Mouse (Mus musculus) lung, postnatal 25 days (tissue): ENCODE measurements at regions not wholly inside any gene's neighbourhood (a gene's known extent, or its start where the extent isn't known, plus 50 kb on each side); places are given as distances from the start of the nearest gene placed in this dataset.

Source experiments
- DNase-seq: peaks from one replicate; pipeline ENCODE4 v3.0.0; 2022; ENCODE audit warnings: low spot score

DNA sequence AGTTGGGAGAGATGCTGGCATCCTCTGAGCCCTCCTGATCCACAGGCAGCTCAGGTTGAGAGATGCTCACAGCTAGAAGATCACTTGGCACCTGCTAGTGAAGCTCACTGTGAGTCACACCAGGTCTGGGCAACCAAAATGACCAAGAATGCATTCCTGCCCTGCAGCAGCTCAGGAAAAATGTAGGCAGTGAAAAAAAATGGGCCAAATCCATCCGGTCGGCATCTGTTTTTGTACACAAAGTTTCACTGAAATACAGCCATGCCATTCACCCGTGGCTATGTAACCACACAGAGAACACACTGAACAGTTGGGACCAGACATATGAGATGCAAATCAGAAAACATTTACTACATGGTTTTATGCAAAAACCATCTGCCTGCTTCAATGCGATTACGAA lies 135.1 kb downstream of the Tomm20 start:
- no peak for DNase-seq

DNA sequence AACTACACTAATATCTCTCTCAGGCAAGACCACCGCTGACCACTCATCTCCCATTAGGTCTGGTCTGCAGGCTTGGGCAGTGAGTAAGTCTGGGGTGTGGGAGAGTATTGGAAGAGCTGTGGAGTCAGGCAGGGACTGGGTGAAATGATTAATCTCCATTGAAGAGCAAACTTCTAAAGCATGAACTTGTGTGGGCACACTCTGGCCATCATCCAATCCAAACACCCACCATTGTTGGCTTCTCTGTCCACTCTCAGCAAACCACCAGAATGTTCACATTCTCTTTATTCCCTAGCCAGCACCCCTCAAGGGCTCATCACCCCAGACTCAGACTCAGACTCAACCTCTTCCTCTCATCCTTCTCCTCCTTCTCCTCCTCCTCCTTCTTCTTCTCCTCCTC lies 136.3 kb downstream of the Tomm20 start:
- DNase-seq, result no peak

DNA sequence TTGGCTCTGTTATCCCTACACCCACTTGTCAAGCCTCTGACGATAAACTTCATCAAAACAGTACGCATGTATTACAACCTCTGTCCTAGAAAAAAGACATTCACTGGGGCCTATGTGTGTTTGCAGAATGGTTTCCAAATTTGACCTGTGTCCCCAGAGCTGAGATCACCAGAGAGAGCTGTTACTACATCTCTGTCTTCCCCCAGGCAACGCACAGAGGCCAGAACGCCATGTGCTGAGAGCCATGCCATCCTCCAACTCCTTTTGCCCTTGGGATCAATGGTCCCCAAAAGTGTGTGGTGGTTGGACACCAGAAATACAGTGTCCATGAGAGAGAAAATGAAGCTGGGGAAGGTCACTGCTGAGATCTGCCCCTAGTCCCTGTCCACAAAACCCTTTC lies 137.1 kb downstream of the Tomm20 start:
- DNase-seq, result no peak

DNA sequence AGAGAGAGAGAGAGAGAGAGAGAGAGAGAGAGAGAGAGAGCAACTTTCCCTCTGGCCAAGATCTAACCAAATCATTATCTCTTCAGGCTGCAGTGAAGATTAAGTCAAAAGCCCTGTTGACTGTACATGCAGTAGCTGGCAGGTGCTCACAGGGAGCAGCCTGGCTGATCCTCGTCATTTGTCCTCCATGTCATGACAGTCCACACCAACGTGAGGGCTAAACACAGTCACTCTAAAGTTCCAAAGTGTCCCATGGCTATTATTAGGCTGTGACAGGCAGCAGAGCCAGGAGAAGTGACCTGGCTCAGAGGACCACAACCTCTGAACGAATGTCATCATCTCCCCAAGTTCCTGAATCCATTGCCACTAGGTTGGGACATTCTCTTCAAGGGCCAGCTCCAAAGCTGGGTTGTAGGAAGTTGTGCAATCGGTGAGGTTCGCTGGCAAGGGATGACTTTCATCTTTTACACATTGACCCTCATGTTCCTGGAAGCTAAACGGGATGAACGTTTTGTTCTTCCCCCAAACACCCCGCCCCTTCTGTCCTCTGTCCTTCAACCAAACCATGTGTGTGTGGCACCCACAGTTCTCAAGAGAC lies 138.4 kb downstream of the Tomm20 start:
- DNase-seq, result peak; percentile 91

DNA sequence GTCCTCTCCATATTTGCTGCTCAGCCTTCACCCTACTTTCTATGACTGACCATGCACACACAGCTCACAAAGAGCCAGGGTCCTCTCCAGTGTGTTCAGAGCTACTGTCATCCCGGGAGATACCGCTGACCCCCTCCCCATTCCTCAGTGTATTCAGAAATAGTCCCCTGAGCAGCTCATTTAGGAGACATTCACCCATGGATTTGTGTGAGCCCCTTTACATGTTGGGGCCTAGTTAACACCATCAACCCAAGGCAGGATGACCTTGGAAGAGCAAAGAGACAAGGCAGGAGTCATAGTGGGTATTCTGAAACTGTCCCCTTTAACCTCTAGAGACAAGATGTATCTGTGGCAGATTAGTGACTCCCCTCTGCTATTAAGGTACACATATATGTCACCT lies 139.1 kb downstream of the Tomm20 start:
- no peak for DNase-seq

DNA sequence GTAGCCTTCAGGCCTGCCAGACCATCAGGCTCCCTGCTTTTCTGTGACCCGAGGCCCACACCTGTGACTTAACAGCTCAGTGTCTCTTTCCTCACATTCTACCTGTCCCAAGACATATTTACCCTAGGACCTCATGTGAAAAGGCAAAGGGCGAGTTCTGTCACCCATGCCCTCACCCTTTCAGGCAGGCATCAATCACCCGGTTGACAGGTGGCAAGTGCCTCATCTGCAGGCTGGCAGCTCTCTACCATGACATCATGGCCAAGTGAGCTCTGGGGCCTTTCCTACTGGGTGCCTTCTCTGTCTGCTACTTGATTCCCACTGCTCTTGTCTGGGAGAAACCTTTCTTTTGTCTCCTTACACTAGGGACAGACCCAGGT lies 139.5 kb downstream of the Tomm20 start:
- no peak for DNase-seq

DNA sequence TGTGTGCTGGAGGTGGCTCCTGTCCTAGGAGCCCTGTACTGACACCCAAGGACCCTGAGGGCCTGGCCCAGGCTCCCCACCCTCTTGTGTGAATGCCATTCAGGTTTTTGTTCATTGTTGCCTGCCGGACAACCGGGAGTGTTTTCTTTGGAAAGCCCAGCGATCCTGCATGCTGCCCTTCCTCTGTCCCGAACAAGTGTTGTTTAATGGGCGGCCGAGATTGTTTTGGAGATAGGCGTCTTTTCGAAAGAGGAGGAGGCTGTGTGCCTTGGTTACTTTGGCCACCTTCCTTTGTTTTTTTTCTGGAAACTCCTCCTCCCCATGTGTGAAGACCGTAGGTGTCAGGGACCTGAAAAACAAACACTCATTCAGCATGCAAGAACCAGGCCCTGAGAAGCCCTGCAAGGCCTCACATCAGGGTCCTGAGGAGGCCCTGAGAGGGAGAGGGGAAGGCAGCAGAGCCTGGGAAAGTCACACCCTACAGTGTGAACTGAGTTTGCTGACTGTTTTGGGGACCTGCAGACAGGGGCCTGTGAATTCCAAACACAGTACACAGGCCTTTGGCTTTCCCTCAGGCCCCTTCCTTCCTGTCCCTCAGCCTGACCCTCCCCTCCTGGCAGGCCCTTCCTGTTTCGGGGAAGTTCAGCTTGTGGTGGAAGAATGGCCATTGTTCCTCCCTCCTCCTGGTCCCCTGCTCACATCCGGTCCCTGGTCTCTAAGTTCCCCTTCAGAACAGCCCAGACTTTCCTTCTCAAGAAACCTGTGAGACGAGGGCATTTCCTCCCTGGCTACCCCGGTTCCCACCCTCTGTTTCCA lies 140.1 kb downstream of the Tomm20 start:
- peak; percentile 93 for DNase-seq

DNA sequence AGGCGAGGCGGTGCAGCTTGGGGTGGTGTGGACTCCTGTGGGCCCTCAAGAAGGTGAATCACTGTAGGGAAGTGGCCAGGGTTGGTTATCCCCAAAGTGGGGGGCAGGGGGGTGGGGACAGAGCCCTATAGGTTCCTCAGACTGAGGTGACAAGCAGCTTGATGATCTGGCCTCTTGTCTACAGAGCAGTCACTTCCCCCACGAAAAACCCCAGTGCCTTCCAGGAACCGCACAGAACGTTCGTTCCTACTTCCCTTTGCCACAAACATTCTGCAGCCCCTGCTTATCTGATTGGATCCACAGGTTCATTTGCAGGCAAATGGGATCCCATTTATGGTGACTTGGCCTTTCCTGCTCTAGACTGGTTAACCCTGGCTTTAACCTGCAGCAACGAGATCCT lies 141.5 kb downstream of the Tomm20 start:
- DNase-seq, result peak; percentile 58

DNA sequence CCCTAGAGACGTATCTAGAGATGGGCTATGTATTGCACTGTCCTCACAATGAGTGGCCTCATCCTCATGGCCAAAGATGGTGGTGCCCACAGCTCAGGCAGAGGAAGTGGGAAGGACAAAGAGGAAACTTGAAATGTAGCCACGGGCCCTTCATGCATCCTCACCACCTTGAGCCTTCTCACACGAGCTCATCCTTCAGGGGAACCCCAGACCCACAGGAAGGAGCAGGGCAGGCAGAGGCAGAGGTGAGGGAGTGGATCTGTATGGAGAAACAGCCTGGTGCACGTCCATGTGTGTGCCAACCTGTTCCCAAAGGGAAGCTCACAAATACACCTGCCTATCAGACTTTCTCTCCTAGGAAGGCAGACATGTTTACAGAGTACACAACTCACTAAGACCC lies 143.0 kb downstream of the Tomm20 start:
- DNase-seq, result no peak

DNA sequence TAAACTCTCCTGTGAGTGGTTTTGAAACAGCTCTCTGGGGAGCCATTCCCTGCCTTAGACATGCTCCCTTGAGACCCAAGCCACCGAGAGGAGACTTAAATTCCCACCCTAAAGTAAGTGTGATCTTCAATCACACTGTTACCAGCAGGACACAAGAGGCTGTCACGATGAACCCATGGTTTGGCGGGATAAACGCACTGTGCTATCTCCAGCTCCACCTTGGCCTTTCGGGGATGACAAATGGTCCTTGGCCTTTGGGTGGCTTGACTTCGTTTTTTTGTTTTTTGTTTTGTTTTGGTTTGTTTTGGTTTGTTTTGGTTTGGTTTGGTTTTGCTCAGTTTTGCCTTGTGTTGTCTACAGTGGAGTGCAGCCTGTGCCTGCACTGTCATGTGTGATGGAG lies 144.7 kb downstream of the Tomm20 start:
- DNase-seq, result no peak

DNA sequence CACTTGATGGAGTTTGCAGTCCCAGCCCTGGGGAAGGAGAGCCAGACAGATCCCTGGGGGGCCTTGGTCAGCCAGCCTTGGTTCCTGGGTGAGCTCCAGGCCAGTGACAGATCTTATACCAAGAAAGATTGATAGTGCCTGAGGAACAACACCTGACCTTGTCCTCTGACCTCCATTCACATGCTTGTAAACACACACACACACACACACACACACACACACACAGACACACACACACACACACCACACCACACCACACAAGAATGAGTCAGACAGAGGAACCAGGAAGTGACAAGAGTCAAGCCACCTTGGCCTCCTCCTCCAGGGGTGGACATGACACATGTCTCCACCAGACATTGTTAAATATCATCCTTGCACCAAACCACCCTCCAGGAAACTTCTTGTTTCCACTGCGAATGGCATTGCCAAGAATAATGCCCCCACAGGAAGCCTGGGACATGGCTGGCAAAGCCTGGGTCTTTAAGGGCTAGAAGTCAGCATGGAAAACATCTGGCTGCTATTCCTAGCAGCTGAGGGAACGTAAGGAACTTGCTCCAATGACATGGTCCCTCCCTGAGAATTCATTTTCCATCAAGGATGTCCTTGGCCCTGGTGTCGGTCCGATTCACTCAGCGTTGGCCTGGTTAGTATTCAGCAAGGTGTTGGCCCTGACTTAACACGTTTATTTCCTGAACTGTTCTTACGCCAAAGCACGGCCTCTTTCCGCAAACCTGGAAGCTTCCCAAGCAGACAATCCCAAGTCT lies 147.9 kb downstream of the Tomm20 start:
- DNase-seq, result peak; percentile 56

DNA sequence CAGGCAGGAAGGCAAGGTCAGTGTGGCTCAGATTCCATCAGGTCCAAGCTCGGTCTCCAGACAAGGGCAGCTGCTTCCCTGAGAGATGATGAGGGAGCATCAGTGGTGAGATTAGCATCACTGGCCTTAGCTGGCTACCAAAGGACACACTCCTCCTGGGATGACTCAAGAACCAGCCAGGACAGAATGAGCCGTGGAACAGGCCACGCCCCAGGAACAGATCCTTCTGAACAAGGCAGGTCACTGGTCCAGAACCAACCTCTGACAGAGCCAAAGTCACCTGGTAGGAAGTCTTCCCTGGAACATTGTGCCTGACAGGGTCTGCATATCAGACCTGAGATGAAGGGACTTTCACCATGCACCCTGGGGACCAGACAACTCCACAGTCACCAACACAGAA lies 152.0 kb downstream of the Tomm20 start:
- DNase-seq, result no peak

DNA sequence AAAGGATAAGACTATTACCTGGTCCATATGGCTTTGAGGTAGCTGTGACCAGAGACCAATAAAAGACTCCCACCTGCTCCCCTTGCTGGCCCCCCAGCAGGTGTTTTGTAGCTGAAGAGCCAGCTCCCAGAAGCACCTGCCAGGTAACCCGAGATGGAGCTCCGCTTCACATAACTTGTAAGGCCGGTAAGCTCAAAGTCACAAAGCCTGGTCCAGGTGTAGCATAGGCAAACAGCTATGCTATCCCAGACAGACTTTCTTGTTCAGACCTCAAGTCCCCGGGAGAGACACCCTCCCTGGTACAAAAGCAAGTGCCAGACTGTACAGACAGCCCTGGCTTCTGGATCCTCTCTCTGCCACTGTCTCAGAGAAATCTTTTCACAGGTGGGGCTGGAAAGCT lies 154.6 kb downstream of the Tomm20 start:
- DNase-seq, result no peak

DNA sequence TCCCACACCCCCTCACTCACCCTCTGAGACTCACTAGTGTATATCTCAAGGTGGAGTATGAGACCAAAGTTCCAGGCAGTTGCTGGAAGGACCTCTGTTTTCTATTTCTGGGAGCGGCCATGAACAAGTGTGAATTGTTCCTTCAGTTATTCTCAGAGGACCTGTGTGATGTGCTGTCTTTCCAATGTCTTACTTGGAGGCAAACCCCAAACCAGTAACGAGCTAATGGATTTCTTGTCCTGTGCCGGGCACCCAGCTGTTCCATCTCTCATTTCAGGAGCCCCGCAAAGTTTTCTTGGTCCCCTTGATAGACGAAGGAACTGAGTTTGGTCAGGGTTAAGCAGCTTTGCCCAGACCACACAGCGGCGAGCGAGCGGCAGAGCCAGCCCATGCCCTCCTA lies 155.4 kb downstream of the Tomm20 start:
- no peak for DNase-seq

DNA sequence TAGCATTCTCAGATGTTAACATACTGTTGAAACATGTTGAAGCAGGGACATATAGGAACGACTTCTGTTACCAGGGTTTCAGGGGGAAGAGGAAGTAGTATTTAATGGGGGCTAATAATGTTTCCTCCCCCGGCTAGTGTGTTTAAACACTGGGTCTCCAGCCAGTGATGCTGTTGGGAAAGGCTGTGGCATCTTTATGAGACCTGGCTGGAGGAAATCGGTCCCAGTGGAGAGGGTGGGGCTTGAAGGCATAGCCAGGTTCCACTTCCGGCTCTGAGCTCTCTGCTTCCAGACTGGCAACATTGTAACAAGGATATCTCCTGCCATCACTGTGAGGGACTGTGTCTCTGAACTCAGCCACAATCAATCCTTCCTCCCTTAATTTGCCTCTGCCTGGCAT lies 156.6 kb downstream of the Tomm20 start:
- no peak for DNase-seq

DNA sequence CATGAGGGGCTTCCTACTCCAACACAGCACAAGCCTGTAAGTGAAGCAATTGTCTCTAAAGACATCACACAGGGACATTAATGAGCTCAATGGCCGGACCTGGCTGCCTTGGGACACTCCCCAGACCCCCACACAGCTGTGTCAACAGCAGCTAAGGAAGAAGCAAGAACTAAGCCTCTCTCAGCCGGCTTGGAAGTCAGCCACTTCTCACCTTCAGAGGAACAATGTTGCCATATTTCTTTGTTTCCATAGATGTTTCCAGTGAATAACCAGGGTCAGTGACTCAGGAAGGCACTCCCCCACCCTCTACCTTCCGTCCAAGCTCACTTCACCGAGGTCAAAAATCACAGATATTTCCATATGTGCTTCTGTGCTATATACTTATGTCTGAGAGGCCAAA lies 157.0 kb downstream of the Tomm20 start:
- no peak for DNase-seq

DNA sequence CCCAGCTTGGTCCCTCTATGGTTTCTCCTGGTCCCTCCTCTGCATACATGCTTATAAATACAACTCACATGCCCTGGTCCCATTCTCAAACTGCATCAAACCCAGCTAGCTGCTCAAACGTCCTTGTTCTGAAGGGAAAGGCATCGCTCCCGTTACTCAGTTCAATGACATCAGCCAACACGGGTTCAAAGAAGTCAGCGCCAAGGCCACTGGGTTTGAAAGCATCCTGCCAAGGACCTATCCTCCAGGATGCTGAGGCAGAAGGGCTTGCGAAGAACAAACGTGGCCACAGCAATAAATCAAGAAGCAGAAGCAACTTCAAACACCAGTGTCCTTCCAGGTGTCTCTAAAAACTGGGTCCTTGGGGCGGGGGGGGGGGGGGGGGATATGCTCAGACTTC lies 158.2 kb downstream of the Tomm20 start:
- no peak for DNase-seq

DNA sequence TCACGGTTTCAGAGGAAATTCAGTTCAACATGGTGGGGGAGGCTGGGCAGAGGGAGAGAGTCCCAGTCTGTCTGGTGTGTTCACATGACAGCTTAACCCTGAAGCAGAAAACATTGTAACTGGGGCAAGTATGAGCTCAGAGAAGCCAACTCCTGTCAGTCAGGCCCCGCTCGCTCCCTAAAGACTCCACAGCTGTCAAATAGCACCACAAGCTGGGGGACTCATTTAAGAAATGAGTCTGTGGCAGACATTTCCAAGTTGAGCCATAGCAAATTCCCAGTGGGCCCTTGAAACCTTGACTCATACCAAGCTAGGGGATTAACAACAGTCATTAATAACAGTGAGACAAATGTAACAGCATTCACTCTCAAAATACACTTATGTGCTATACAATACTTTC lies 160.4 kb downstream of the Tomm20 start:
- no peak for DNase-seq

DNA sequence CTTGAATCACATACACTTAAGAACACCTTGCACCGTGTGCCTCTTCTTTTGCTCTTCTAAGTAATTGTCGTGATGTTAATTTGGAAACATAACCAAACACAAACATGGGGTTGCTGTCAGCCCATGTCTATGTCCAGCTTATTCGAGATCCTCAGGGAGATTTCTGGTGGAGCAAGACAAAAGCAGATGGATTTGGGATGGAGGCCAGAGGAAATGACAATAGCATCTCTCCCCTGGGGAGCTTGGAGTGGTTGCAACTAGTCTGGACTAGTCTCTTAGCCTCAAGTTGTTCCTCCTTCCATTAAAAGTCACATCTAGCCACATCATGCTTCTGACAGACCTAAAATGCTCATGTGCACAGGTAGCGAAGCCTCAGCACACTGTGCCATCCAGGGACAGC lies 161.0 kb downstream of the Tomm20 start:
- no peak for DNase-seq

DNA sequence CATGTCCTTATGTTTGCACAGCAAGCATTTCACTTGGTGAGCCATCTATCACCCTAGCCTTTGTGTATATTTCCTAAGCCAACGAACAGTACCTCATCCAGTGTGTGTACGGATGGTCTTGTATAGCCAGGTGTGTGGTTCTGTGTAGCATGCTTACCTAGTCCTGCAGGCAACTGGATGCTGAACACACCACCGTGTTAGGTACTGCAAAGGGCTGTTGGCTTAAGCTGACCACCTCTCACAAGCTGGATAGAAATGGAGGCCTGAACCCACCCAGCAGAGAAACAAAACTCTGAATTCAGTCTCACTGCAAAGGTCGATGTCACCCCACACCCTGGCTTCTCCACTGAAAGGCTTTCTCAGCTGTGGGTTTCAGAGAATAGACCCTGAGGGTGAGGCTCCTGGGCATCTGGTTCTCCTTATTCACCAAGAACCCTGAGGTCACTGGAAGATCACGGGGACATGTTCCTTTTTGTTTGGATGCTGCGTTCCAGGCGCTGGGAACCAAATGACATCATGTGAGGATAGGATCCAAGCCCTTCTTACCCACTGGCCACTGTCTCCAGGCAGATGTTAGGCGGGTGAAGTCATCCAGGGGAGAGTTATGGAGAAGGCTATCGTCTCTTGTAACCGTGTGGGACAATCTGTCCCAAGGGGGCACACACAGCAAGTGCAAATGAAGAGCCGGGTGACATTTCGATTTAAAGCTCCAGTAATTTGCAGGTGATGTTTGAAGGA lies 161.8 kb downstream of the Tomm20 start:
- DNase-seq, result no peak

DNA sequence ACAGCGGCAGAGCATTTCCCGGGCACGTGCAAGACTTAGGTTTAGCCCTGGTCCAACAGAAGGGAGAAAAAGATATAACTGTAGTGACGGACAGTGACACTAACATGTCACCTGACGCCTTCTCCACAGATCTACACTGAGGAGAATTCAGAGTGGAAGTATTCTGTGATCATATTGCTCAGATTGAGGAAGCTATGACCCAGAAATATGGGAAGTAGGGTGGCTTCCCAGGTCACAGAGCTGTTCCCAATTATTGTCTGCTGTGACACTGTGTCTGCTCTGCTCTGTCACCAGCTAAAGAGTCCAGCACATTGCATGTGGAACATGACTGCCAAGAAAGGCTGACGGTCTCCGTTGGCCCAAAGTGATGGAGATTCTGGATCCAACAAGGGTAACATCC lies 167.0 kb downstream of the Tomm20 start:
- DNase-seq, result no peak

DNA sequence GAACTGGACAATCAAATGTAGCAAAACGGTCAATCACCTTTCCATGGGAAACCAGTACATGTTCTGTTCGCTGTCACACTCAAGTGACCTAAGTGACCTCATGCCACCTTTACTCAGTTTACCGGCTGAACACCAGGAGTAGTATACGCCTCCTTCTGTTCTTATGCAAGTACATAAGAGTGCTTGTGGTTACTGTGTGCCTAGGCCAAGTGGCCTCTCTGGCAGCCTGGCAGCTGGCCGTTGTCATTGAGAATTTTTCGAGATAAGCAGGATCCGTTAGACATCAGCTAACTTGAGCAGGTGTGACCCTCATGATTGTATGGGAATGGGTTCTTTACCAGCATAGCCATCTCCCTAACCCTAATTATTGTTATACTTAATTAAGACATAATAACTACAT lies 167.5 kb downstream of the Tomm20 start:
- DNase-seq, result peak; percentile 54
